ENCODE assay signal across 11 mouse cellular contexts in genomic region chr8:123422781-123423159, GRCm38 (mm10). TPM values are rescaled to one million over a fixed set of nuclear protein-coding genes. Genes with fewer than 3 reads are reported as not detected.
DNase-seq lines count a peak whose midpoint lies in the region; ATAC-seq and TF ChIP-seq lines count a peak whose summit lies in the region.
"Had no signal": no experiment of that assay in that cellular context is flagged by ENCODE, and none has a peak within 500 bp of the region (broad histone marks: within the 10 kb centered on the region; RNA-seq: fewer than 3 reads in every experiment).

No protein-coding gene starts in this region.

- 0 out of 2 replicates have a peak, but pooled peaks have one; percentile 22 for ATAC-seq in hindbrain, embryonic 13.5 days (ENCODE audit: low FRiP score)
- ATAC-seq in forebrain, embryonic 13.5 days: 0 out of 2 replicates have a peak, but pooled peaks have one; percentile 28
- peak; percentile 58 for ATAC-seq in midbrain, embryonic 11.5 days (ENCODE audit: low FRiP score)

- no peak for TF ChIP-seq RAD21 in MEL (IDR thresholded peaks at IDR 0.05; ENCODE audit: low read depth, low read length)

- peaks cover 15% of the 10 kb centered on the region for H3K9me3 ChIP-seq in hindbrain, embryonic 13.5 days
- H3K9me3 ChIP-seq in hindbrain, embryonic 10.5 days: peaks cover 15% of the 10 kb centered on the region
- H3K9me3 ChIP-seq in MEL (replicated peaks; ENCODE audit: insufficient read depth, low read length): 0 out of 2 replicates have a peak, but pooled peaks cover 2% of the 10 kb centered on the region
- peaks cover 15% of the 10 kb centered on the region for H3K9me3 ChIP-seq in forebrain, embryonic 13.5 days (replicated peaks)
- peaks cover 9% of the 10 kb centered on the region for H3K9me3 ChIP-seq in midbrain, embryonic 11.5 days (ENCODE audit: control insufficient read depth, low read length)

- TF ChIP-seq EP300 in MEL (IDR thresholded peaks at IDR 0.05; ENCODE audit: low read depth in 1 of 2, low read length in 2 of 2): no peak

- DNase-seq in hindbrain, embryonic 10.5 days (ENCODE audit: low spot score): no peak
- DNase-seq in MEL (ENCODE audit: low read depth, low spot score): no peak
- no peak for DNase-seq in midbrain, embryonic 11.5 days (ENCODE audit: low spot score, missing footprints)
- no peak for DNase-seq in layer of hippocampus, adult 9-10 months (ENCODE audit: low spot score)
- no peak for DNase-seq in frontal cortex, postnatal 14 days (ENCODE audit: low spot score in 2 of 2)
- no peak for DNase-seq in embryo, embryonic 11 days

- TF ChIP-seq CTCF in MEL (IDR thresholded peaks at IDR 0.05 in 2 of 3, conservative IDR thresholded peaks at IDR 0.05 in 1 of 3; ENCODE audit: control insufficient read depth in 1 of 3, insufficient read depth in 1 of 3, low read depth in 2 of 3, low read length in 3 of 3, poor library complexity in 1 of 3, severe bottlenecking in 1 of 3): no peak

- 0 out of 2 replicates have a peak overlapping the region, but pooled peaks have one; percentile 30 for H3K27ac ChIP-seq in hindbrain, embryonic 13.5 days
- H3K27ac ChIP-seq in hindbrain, embryonic 10.5 days: no peak overlapping the region
- H3K27ac ChIP-seq in MEL (ENCODE audit: control insufficient read depth, low read depth, low read length): no peak overlapping the region
- no peak overlapping the region; the same call in 1 of the 2 replicates for H3K27ac ChIP-seq in forebrain, embryonic 13.5 days
- H3K27ac ChIP-seq in midbrain, embryonic 11.5 days (ENCODE audit: low read depth, low read length): no peak overlapping the region

- H3K4me1 ChIP-seq in hindbrain, embryonic 13.5 days (replicated peaks): peaks cover 25% of the 10 kb centered on the region
- no peaks in the 10 kb centered on the region for H3K4me1 ChIP-seq in hindbrain, embryonic 10.5 days (replicated peaks)
- H3K4me1 ChIP-seq in MEL (ENCODE audit: control insufficient read depth in 1 of 2, insufficient read depth in 2 of 2, low read length in 2 of 2): peaks cover 4% of the 10 kb centered on the region in 2 experiments; a peak in 3 of 4 replicates
- H3K4me1 ChIP-seq in forebrain, embryonic 13.5 days: peaks cover 8% of the 10 kb centered on the region; the same call in 1 of the 2 replicates
- H3K4me1 ChIP-seq in midbrain, embryonic 11.5 days (ENCODE audit: control insufficient read depth, insufficient read depth, low read length): no peaks in the 10 kb centered on the region

- H3K4me3 ChIP-seq in hindbrain, embryonic 13.5 days: no peak overlapping the region
- H3K4me3 ChIP-seq in hindbrain, embryonic 10.5 days: no peak overlapping the region; the same call in 1 of the 2 replicates
- H3K4me3 ChIP-seq in MEL (ENCODE audit: control insufficient read depth in 1 of 2, insufficient read depth in 1 of 2, low read depth in 2 of 2, low read length in 2 of 2): peak overlapping the region; percentile 11 to 63; a peak in 3 of 4 replicates
- no peak overlapping the region for H3K4me3 ChIP-seq in forebrain, embryonic 13.5 days
- no peak overlapping the region for H3K4me3 ChIP-seq in midbrain, embryonic 11.5 days (ENCODE audit: low read depth, low read length)

- H3K36me3 ChIP-seq in hindbrain, embryonic 13.5 days: peaks cover 59% of the 10 kb centered on the region
- peaks cover 40% of the 10 kb centered on the region for H3K36me3 ChIP-seq in hindbrain, embryonic 10.5 days
- H3K36me3 ChIP-seq in MEL (ENCODE audit: control insufficient read depth in 1 of 2, insufficient read depth in 2 of 2, low read length in 2 of 2): no peaks in the 10 kb centered on the region; a peak in 1 of 4 replicates
- peaks cover 56% of the 10 kb centered on the region for H3K36me3 ChIP-seq in forebrain, embryonic 13.5 days (ENCODE audit: poor library complexity, severe bottlenecking)
- peaks cover 17% of the 10 kb centered on the region for H3K36me3 ChIP-seq in midbrain, embryonic 11.5 days (ENCODE audit: control insufficient read depth, insufficient read depth, low read length)

- H3K4me2 ChIP-seq in hindbrain, embryonic 13.5 days: no peak overlapping the region
- no peak overlapping the region for H3K4me2 ChIP-seq in forebrain, embryonic 13.5 days
- H3K4me2 ChIP-seq in midbrain, embryonic 11.5 days: no peak overlapping the region

- TF ChIP-seq POLR2A in MEL (IDR thresholded peaks at IDR 0.05; ENCODE audit: control insufficient read depth in 1 of 2, insufficient read depth in 1 of 2, low read depth in 1 of 2, low read length in 2 of 2, poor library complexity in 1 of 2): no peak

- H3K79me2 ChIP-seq in MEL (ENCODE audit: control insufficient read depth, insufficient read depth, low read length, poor library complexity): no peaks in the 10 kb centered on the region

- peak overlapping the region; percentile 35; the same call in 1 of the 2 replicates for H3K9ac ChIP-seq in hindbrain, embryonic 13.5 days
- no peak overlapping the region; the same call in 1 of the 2 replicates for H3K9ac ChIP-seq in MEL (ENCODE audit: control insufficient read depth, low read depth, low read length, poor library complexity, severe bottlenecking)
- no peak overlapping the region for H3K9ac ChIP-seq in forebrain, embryonic 13.5 days
- no peak overlapping the region for H3K9ac ChIP-seq in midbrain, embryonic 11.5 days (ENCODE audit: low read length)

- no peaks in the 10 kb centered on the region for H3K27me3 ChIP-seq in hindbrain, embryonic 13.5 days
- H3K27me3 ChIP-seq in hindbrain, embryonic 10.5 days (ENCODE audit: insufficient read depth, poor library complexity, severe bottlenecking): no peaks in the 10 kb centered on the region
- no peaks in the 10 kb centered on the region for H3K27me3 ChIP-seq in MEL (ENCODE audit: control insufficient read depth in 1 of 2, insufficient read depth in 2 of 2, low read length in 2 of 2)
- no peaks in the 10 kb centered on the region for H3K27me3 ChIP-seq in forebrain, embryonic 13.5 days
- H3K27me3 ChIP-seq in midbrain, embryonic 11.5 days (ENCODE audit: control insufficient read depth, insufficient read depth, low read length): no peaks in the 10 kb centered on the region
- H3K27me3 ChIP-seq: CH12.LX had no signal

- 22% methylated on average over 3 of the region's 3 CpGs for WGBS in hindbrain, embryonic 13.5 days
- WGBS in hindbrain, embryonic 10.5 days: 20% methylated on average over 3 of the region's 3 CpGs
- 10% methylated on average over 3 of the region's 3 CpGs for WGBS in forebrain, embryonic 13.5 days
- WGBS in midbrain, embryonic 11.5 days: 21% methylated on average over 3 of the region's 3 CpGs

TF ChIP-seq in MEL, 35 proteins besides CTCF, POLR2A, EP300 and RAD21 (continues in another document):
- no peak for TF ChIP-seq BHLHE40 (IDR thresholded peaks at IDR 0.05; ENCODE audit: borderline replicate concordance, low read depth, low read length)

RNA-seq across cellular contexts. Expression of gene Def8, which starts 0.6 kb away (rescaled TPM):
- 42.2 and 44.3 TPM in 2 replicates for polyA plus RNA-seq in hindbrain, embryonic 13.5 days (2015; fragmentation: Nextera tagmentation; extraction: Ambion mirVana)
- polyA plus RNA-seq in hindbrain, embryonic 10.5 days (2016; fragmentation: Nextera tagmentation; extraction: Ambion mirVana): 40.9 and 42.3 TPM in 2 replicates
- total RNA-seq in MEL (2012; rRNA removed): 23.8 and 26.0 TPM in 2 replicates
- 10 to 100 TPM in 1 of 2 experiments, not detected in 1; 34.0 TPM for polyA plus RNA-seq in MEL (2012; ENCODE audit: insufficient read depth in 1 of 2, insufficient read length in 2 of 2, low read depth in 1 of 2, low replicate concordance in 2 of 2, missing spikeins in 1 of 2)
- polyA plus RNA-seq in forebrain, embryonic 13.5 days (2015; fragmentation: Nextera tagmentation; extraction: Ambion mirVana): 38.9 and 41.2 TPM in 2 replicates
- 35.3 and 35.5 TPM in 2 replicates for polyA plus RNA-seq in midbrain, embryonic 11.5 days (2014; fragmentation: Nextera tagmentation; extraction: Ambion mirVana)

RNA-seq across cellular contexts. Expression of gene Tubb3, which starts 11.5 kb away (rescaled TPM):
- polyA plus RNA-seq in hindbrain, embryonic 13.5 days (2015; fragmentation: Nextera tagmentation; extraction: Ambion mirVana): 1,817 and 1,895 TPM in 2 replicates
- polyA plus RNA-seq in hindbrain, embryonic 10.5 days (2016; fragmentation: Nextera tagmentation; extraction: Ambion mirVana): 560 and 909 TPM in 2 replicates
- 0.69 TPM in 2 replicates for total RNA-seq in MEL (2012; rRNA removed)
- polyA plus RNA-seq in MEL (2012; ENCODE audit: insufficient read depth in 1 of 2, insufficient read length in 2 of 2, low read depth in 1 of 2, low replicate concordance in 2 of 2, missing spikeins in 1 of 2): 1 to 10 TPM in 1 of 2 experiments, not detected in 1; 1.4 TPM
- polyA plus RNA-seq in forebrain, embryonic 13.5 days (2015; fragmentation: Nextera tagmentation; extraction: Ambion mirVana): 1,305 and 1,381 TPM in 2 replicates
- polyA plus RNA-seq in midbrain, embryonic 11.5 days (2014; fragmentation: Nextera tagmentation; extraction: Ambion mirVana): 777 and 840 TPM in 2 replicates

RNA-seq across cellular contexts. Expression of gene Mc1r, which starts 15.9 kb away (rescaled TPM):
- 0.17 TPM in 2 replicates for polyA plus RNA-seq in hindbrain, embryonic 13.5 days (2015; fragmentation: Nextera tagmentation; extraction: Ambion mirVana)
- 0.05 and 0.21 TPM in 2 replicates for polyA plus RNA-seq in hindbrain, embryonic 10.5 days (2016; fragmentation: Nextera tagmentation; extraction: Ambion mirVana)
- total RNA-seq in MEL (2012; rRNA removed): 0.31 and 0.36 TPM in 2 replicates
- polyA plus RNA-seq in MEL (2012; ENCODE audit: insufficient read depth in 1 of 2, insufficient read length in 2 of 2, low read depth in 1 of 2, low replicate concordance in 2 of 2, missing spikeins in 1 of 2): under 1 TPM in 1 of 2 experiments, not detected in 1; 0.45 TPM
- polyA plus RNA-seq in forebrain, embryonic 13.5 days (2015; fragmentation: Nextera tagmentation; extraction: Ambion mirVana): 0.15 and 0.27 TPM in 2 replicates
- polyA plus RNA-seq in midbrain, embryonic 11.5 days (2014; fragmentation: Nextera tagmentation; extraction: Ambion mirVana): 0.06 and 0.12 TPM in 2 replicates
- polyA plus RNA-seq: heart, postnatal 0 days; lung, postnatal 0 days had no signal

RNA-seq across cellular contexts. Expression of gene Tcf25, which starts 49.2 kb away (rescaled TPM):
- polyA plus RNA-seq in hindbrain, embryonic 13.5 days (2015; fragmentation: Nextera tagmentation; extraction: Ambion mirVana): 273 and 284 TPM in 2 replicates
- 159 and 169 TPM in 2 replicates for polyA plus RNA-seq in hindbrain, embryonic 10.5 days (2016; fragmentation: Nextera tagmentation; extraction: Ambion mirVana)
- 107 TPM in 2 replicates for total RNA-seq in MEL (2012; rRNA removed)
- 100 to 1,000 TPM in 1 of 2 experiments, not detected in 1; 327 TPM for polyA plus RNA-seq in MEL (2012; ENCODE audit: insufficient read depth in 1 of 2, insufficient read length in 2 of 2, low read depth in 1 of 2, low replicate concordance in 2 of 2, missing spikeins in 1 of 2)
- 190 and 207 TPM in 2 replicates for polyA plus RNA-seq in forebrain, embryonic 13.5 days (2015; fragmentation: Nextera tagmentation; extraction: Ambion mirVana)
- polyA plus RNA-seq in midbrain, embryonic 11.5 days (2014; fragmentation: Nextera tagmentation; extraction: Ambion mirVana): 171 and 181 TPM in 2 replicates

RNA-seq across cellular contexts. Expression of gene Afg3l1, which starts 54.9 kb away (rescaled TPM):
- polyA plus RNA-seq in hindbrain, embryonic 13.5 days (2015; fragmentation: Nextera tagmentation; extraction: Ambion mirVana): 57.8 and 62.4 TPM in 2 replicates
- polyA plus RNA-seq in hindbrain, embryonic 10.5 days (2016; fragmentation: Nextera tagmentation; extraction: Ambion mirVana): 54.9 and 55.3 TPM in 2 replicates
- 27.5 and 31.0 TPM in 2 replicates for total RNA-seq in MEL (2012; rRNA removed)
- polyA plus RNA-seq in MEL (2012; ENCODE audit: insufficient read depth in 1 of 2, insufficient read length in 2 of 2, low read depth in 1 of 2, low replicate concordance in 2 of 2, missing spikeins in 1 of 2): 10 to 100 TPM in 1 of 2 experiments, not detected in 1; 68.4 TPM
- 55.9 and 60.4 TPM in 2 replicates for polyA plus RNA-seq in forebrain, embryonic 13.5 days (2015; fragmentation: Nextera tagmentation; extraction: Ambion mirVana)
- 38.4 and 39.9 TPM in 2 replicates for polyA plus RNA-seq in midbrain, embryonic 11.5 days (2014; fragmentation: Nextera tagmentation; extraction: Ambion mirVana)

Comparison
In these comparisons a context has a peak if more than half of its experiments do, and no peak if none do; other contexts are left out.
1. H3K4me3 ChIP-seq: peak in MEL (2 of 2); none in hindbrain, embryonic 13.5 days (single experiment), hindbrain, embryonic 10.5 days (single experiment), forebrain, embryonic 13.5 days (single experiment) and midbrain, embryonic 11.5 days (single experiment).
2. RNA of gene Tubb3, which starts 11.5 kb away (polyA plus RNA-seq): 1,817 to 1,895 TPM in hindbrain, embryonic 13.5 days, 1,305 to 1,381 TPM in forebrain, embryonic 13.5 days, 560 to 909 TPM in hindbrain, embryonic 10.5 days and 777 to 840 TPM in midbrain, embryonic 11.5 days; 1.4 TPM in MEL; every median in the first group is over 100 times any median in the second.
3. Peak in every context shown above with its lines, with median percentiles within 50 percentile points of each other: ATAC-seq.